Mouse (Mus musculus): Measurements from ENCODE around the gene Gm42791.

DNA sequence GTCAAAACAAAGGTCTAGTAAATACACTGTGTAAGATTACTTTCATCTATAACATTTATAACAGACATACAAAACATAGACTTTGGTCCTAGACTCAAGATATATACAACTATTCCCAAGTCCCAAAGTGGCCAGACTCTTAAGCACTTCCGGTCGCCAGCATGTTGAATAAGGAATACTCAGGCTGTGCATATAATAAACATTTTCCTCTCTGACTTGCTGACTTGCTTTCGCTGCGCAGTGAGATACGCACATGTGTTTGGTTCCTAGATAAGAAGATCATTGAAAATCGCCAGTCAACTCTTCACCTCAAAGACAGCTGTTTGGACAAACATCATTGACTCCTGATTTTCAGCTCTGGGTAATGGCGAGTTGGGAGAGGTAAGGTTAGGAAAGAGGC, 127.8 kb downstream of the Gm42791 start:
- TF ChIP-seq CTCF (conservative IDR thresholded peaks at IDR 0.05; ENCODE audit: insufficient read depth, insufficient read length, low read depth, low read length) (no peak), POLR2A (IDR thresholded peaks at IDR 0.05; ENCODE audit: low read depth, low read length) (no peak)
